Mouse (Mus musculus): ENCODE measurements around the gene Sdc4. TPM values are rescaled to one million over a fixed set of nuclear protein-coding genes. Genes with fewer than 3 reads are reported as not detected.

Sdc4 gene
- polyA plus RNA-seq, 1 experiment: 91.1 TPM

GRCm38 (mm10) chr2:164426952-164427351, 16.7 kb downstream of the Sdc4 start:
- Histone ChIP-seq H3K4me3 (replicated peaks; ENCODE audit: extremely low read depth, low read depth, low read length) (no peak overlapping the region), H3K4me1 (ENCODE audit: control insufficient read depth, insufficient read depth, low read length) (peaks cover 5% of the 10 kb centered on the region; the same call in 1 of the 2 replicates)
- DNase-seq: no peak
- WGBS: 73% methylated on average over 5 of the region's 5 CpGs
- TF ChIP-seq POLR2A (IDR thresholded peaks at IDR 0.05; ENCODE audit: borderline replicate concordance, extremely low read depth, low read depth, low read length) (no peak), CTCF (IDR thresholded peaks at IDR 0.05; ENCODE audit: insufficient read depth, low read length) (no peak)

- WGBS: 48% methylated on average over 12 of the region's 12 CpGs
- H3K4me3 ChIP-seq (replicated peaks; ENCODE audit: extremely low read depth, low read depth, low read length): no peak overlapping the region
- H3K4me1 ChIP-seq (ENCODE audit: control insufficient read depth, insufficient read depth, low read length): peaks cover 3% of the 10 kb centered on the region; the same call in 1 of the 2 replicates
- TF ChIP-seq POLR2A (IDR thresholded peaks at IDR 0.05; ENCODE audit: borderline replicate concordance, extremely low read depth, low read depth, low read length): no peak
- no peak for TF ChIP-seq CTCF (IDR thresholded peaks at IDR 0.05; ENCODE audit: insufficient read depth, low read length)
- DNase-seq: no peak
These were observed 17.6 kb downstream of the Sdc4 start for GRCm38 (mm10) chr2:164426121-164426520.

GRCm38 (mm10) chr2:164425401-164425800, 18.3 kb downstream of the Sdc4 start:
- no peak for DNase-seq
- TF ChIP-seq CTCF (IDR thresholded peaks at IDR 0.05; ENCODE audit: insufficient read depth, low read length) (no peak), POLR2A (IDR thresholded peaks at IDR 0.05; ENCODE audit: borderline replicate concordance, extremely low read depth, low read depth, low read length) (no peak)
- Histone ChIP-seq H3K4me3 (replicated peaks; ENCODE audit: extremely low read depth, low read depth, low read length) (no peak overlapping the region), H3K4me1 (ENCODE audit: control insufficient read depth, insufficient read depth, low read length) (peaks cover under 1% of the 10 kb centered on the region; the same call in 1 of the 2 replicates)
- 83% methylated on average over 5 of the region's 5 CpGs for WGBS

- H3K4me3 ChIP-seq (replicated peaks; ENCODE audit: extremely low read depth, low read depth, low read length): no peak overlapping the region
- no peak for DNase-seq
- WGBS: 91% methylated on average over 8 of the region's 8 CpGs
- no peaks in the 10 kb centered on the region for H3K4me1 ChIP-seq (ENCODE audit: control insufficient read depth, insufficient read depth, low read length)
- TF ChIP-seq CTCF (IDR thresholded peaks at IDR 0.05; ENCODE audit: insufficient read depth, low read length): no peak
- no peak for TF ChIP-seq POLR2A (IDR thresholded peaks at IDR 0.05; ENCODE audit: borderline replicate concordance, extremely low read depth, low read depth, low read length)
These were observed 19.3 kb downstream of the Sdc4 start for GRCm38 (mm10) chr2:164424406-164424805.

- H3K4me3 ChIP-seq (replicated peaks; ENCODE audit: extremely low read depth, low read depth, low read length): no peak overlapping the region
- no peak for TF ChIP-seq CTCF (IDR thresholded peaks at IDR 0.05; ENCODE audit: insufficient read depth, low read length)
- no peak for TF ChIP-seq POLR2A (IDR thresholded peaks at IDR 0.05; ENCODE audit: borderline replicate concordance, extremely low read depth, low read depth, low read length)
- DNase-seq: no peak
- no peaks in the 10 kb centered on the region for H3K4me1 ChIP-seq (ENCODE audit: control insufficient read depth, insufficient read depth, low read length)
- WGBS: 65% methylated on average over 11 of the region's 11 CpGs
These were observed 20.2 kb downstream of the Sdc4 start for GRCm38 (mm10) chr2:164423464-164423863.

GRCm38 (mm10) chr2:164422675-164423393, 20.9 kb downstream of the Sdc4 start:
- Histone ChIP-seq H3K4me1 (ENCODE audit: control insufficient read depth, insufficient read depth, low read length) (peaks cover under 1% of the 10 kb centered on the region; the same call in 1 of the 2 replicates), H3K4me3 (replicated peaks; ENCODE audit: extremely low read depth, low read depth, low read length) (no peak overlapping the region)
- no peak for TF ChIP-seq POLR2A (IDR thresholded peaks at IDR 0.05; ENCODE audit: borderline replicate concordance, extremely low read depth, low read depth, low read length)
- TF ChIP-seq CTCF (IDR thresholded peaks at IDR 0.05; ENCODE audit: insufficient read depth, low read length): no peak
- WGBS: 63% methylated on average over 15 of the region's 15 CpGs
- no peak for DNase-seq

- peaks cover 7% of the 10 kb centered on the region for H3K4me1 ChIP-seq (ENCODE audit: control insufficient read depth, insufficient read depth, low read length)
- DNase-seq: no peak
- TF ChIP-seq CTCF (IDR thresholded peaks at IDR 0.05; ENCODE audit: insufficient read depth, low read length): no peak
- no peak for TF ChIP-seq POLR2A (IDR thresholded peaks at IDR 0.05; ENCODE audit: borderline replicate concordance, extremely low read depth, low read depth, low read length)
- 82% methylated on average over 8 of the region's 8 CpGs for WGBS
- H3K4me3 ChIP-seq (replicated peaks; ENCODE audit: extremely low read depth, low read depth, low read length): no peak overlapping the region
These were observed 21.7 kb downstream of the Sdc4 start for GRCm38 (mm10) chr2:164421979-164422378.

GRCm38 (mm10) chr2:164421306-164421705, 22.4 kb downstream of the Sdc4 start:
- DNase-seq: no peak
- WGBS: 84% methylated on average over 7 of the region's 7 CpGs
- peaks cover 7% of the 10 kb centered on the region for H3K4me1 ChIP-seq (ENCODE audit: control insufficient read depth, insufficient read depth, low read length)
- TF ChIP-seq CTCF (IDR thresholded peaks at IDR 0.05; ENCODE audit: insufficient read depth, low read length) (no peak), POLR2A (IDR thresholded peaks at IDR 0.05; ENCODE audit: borderline replicate concordance, extremely low read depth, low read depth, low read length) (no peak)
- no peak overlapping the region for H3K4me3 ChIP-seq (replicated peaks; ENCODE audit: extremely low read depth, low read depth, low read length)

- TF ChIP-seq POLR2A (IDR thresholded peaks at IDR 0.05; ENCODE audit: borderline replicate concordance, extremely low read depth, low read depth, low read length): no peak
- no peak for DNase-seq
- Histone ChIP-seq H3K4me1 (ENCODE audit: control insufficient read depth, insufficient read depth, low read length) (peaks cover 7% of the 10 kb centered on the region), H3K4me3 (replicated peaks; ENCODE audit: extremely low read depth, low read depth, low read length) (no peak overlapping the region)
- WGBS: 15% methylated on average over 3 of the region's 3 CpGs
These were observed 24.2 kb downstream of the Sdc4 start for GRCm38 (mm10) chr2:164419489-164419888.

GRCm38 (mm10) chr2:164418308-164418875, 25.3 kb downstream of the Sdc4 start:
- no peak for TF ChIP-seq POLR2A (IDR thresholded peaks at IDR 0.05; ENCODE audit: borderline replicate concordance, extremely low read depth, low read depth, low read length)
- no peak for TF ChIP-seq CTCF (IDR thresholded peaks at IDR 0.05; ENCODE audit: insufficient read depth, low read length)
- Histone ChIP-seq H3K4me3 (replicated peaks; ENCODE audit: extremely low read depth, low read depth, low read length) (no peak overlapping the region), H3K4me1 (ENCODE audit: control insufficient read depth, insufficient read depth, low read length) (peaks cover 7% of the 10 kb centered on the region)
- 42% methylated on average over 3 of the region's 3 CpGs for WGBS
- no peak for DNase-seq
